Mouse (Mus musculus) heart, adult 2 months (tissue): ENCODE measurements at regions not wholly inside any gene's neighbourhood (a gene's known extent, or its start where the extent isn't known, plus 50 kb on each side); places are given as distances from the start of the nearest gene placed in this dataset.

Experiments
- CTCF ChIP-seq: fragments of 200-600 bp; IDR thresholded peaks from 2 replicates; pipeline ENCODE4 v1.8.1; 2022; ENCODE audit warnings: antibody characterized with exemption, mild to moderate bottlenecking, moderate library complexity
- EP300 ChIP-seq: fragments of 200-500 bp; IDR thresholded peaks from 2 replicates; pipeline ENCODE4 v1.6.1; 2011; ENCODE audit warnings: low read depth, low read length, control low read depth; ENCODE audit not compliant: insufficient read depth
- POLR2A ChIP-seq: fragments of 200-500 bp; IDR thresholded peaks from 2 replicates; pipeline ENCODE4 v1.6.1; 2011; ENCODE audit warnings: mild to moderate bottlenecking, low read depth, low read length, control low read depth; ENCODE audit not compliant: insufficient read depth

GRCm38 (mm10) chr2:116988953-116989674 is 110.6 kb downstream of the Tmco5 start:
- TF ChIP-seq CTCF (no peak), POLR2A (no peak), EP300 (no peak)
